Mouse (Mus musculus) right cerebral cortex, postnatal 14 days (tissue): ENCODE measurements at regions not wholly inside any gene's neighbourhood (a gene's known extent, or its start where the extent isn't known, plus 50 kb on each side); places are given as distances from the start of the nearest gene placed in this dataset.

Experiments used
- DNase-seq: peaks from one replicate; pipeline ENCODE4 v3.0.0; 2022

GRCm38 (mm10) chr5:45000996-45001395 lies 201.5 kb upstream of the Ldb2 start:
- DNase-seq: no peak

- DNase-seq: no peak
Measured at GRCm38 (mm10) chr5:44999032-44999431, 199.6 kb upstream of the Ldb2 start.

- peak; percentile 5 for DNase-seq
Measured at GRCm38 (mm10) chr5:44975456-44976195, 176.1 kb upstream of the Ldb2 start.

- DNase-seq: no peak
Measured at GRCm38 (mm10) chr5:44943023-44943921, 143.8 kb upstream of the Ldb2 start.

- DNase-seq: no peak
Measured at GRCm38 (mm10) chr5:44942575-44942974, 143.1 kb upstream of the Ldb2 start.

GRCm38 (mm10) chr5:44925476-44925875 lies 126.0 kb upstream of the Ldb2 start:
- DNase-seq: no peak

- DNase-seq: no peak
Measured at GRCm38 (mm10) chr5:44922129-44922775, 122.8 kb upstream of the Ldb2 start.

- DNase-seq: no peak
Measured at GRCm38 (mm10) chr5:44917816-44918213, 118.3 kb upstream of the Ldb2 start.

- no peak for DNase-seq
Measured at GRCm38 (mm10) chr5:44917173-44917815, 117.8 kb upstream of the Ldb2 start.

- no peak for DNase-seq
Measured at GRCm38 (mm10) chr5:44902541-44902940, 103.1 kb upstream of the Ldb2 start.

GRCm38 (mm10) chr5:44886566-44887070 lies 87.1 kb upstream of the Ldb2 start:
- DNase-seq: no peak

- peak; percentile 38 for DNase-seq
Measured at GRCm38 (mm10) chr5:44876946-44877345, 77.5 kb upstream of the Ldb2 start.

- peak; percentile 7 for DNase-seq
Measured at GRCm38 (mm10) chr5:44872243-44872642, 72.8 kb upstream of the Ldb2 start.

- no peak for DNase-seq
Measured at GRCm38 (mm10) chr5:44863887-44864286, 64.4 kb upstream of the Ldb2 start.

GRCm38 (mm10) chr5:44863349-44863748 lies 63.9 kb upstream of the Ldb2 start:
- DNase-seq: no peak

GRCm38 (mm10) chr5:44854189-44854588 lies 54.7 kb upstream of the Ldb2 start:
- no peak for DNase-seq
